ENCODE assay signal across 17 mouse cellular contexts in genomic region chr13:114227046-114227445, GRCm38 (mm10).
"Had no signal": no experiment of that assay in that cellular context is flagged by ENCODE, and none has a peak within 500 bp of the region (broad histone marks: within the 10 kb centered on the region; RNA-seq: fewer than 3 reads in every experiment).

No protein-coding gene starts in this region.

- H3K36me3 ChIP-seq: neural tube, embryonic 12.5 days; neural tube, embryonic 13.5 days; neural tube, embryonic 15.5 days; stomach, embryonic 15.5 days had no signal

- H3K4me1 ChIP-seq: neural tube, embryonic 12.5 days; neural tube, embryonic 13.5 days; neural tube, embryonic 15.5 days; stomach, embryonic 15.5 days had no signal

- H3K9me3 ChIP-seq: neural tube, embryonic 12.5 days; neural tube, embryonic 13.5 days; neural tube, embryonic 15.5 days; stomach, embryonic 15.5 days had no signal

- H3K9ac ChIP-seq: neural tube, embryonic 12.5 days; neural tube, embryonic 13.5 days; neural tube, embryonic 15.5 days; stomach, embryonic 15.5 days had no signal

- H3K4me2 ChIP-seq: neural tube, embryonic 12.5 days; neural tube, embryonic 13.5 days; neural tube, embryonic 15.5 days; stomach, embryonic 15.5 days had no signal

- H3K4me3 ChIP-seq: neural tube, embryonic 12.5 days; neural tube, embryonic 13.5 days; neural tube, embryonic 15.5 days; stomach, embryonic 15.5 days had no signal

- H3K27me3 ChIP-seq: neural tube, embryonic 12.5 days; neural tube, embryonic 13.5 days; neural tube, embryonic 15.5 days; stomach, embryonic 15.5 days had no signal

- H3K27ac ChIP-seq: neural tube, embryonic 12.5 days; neural tube, embryonic 13.5 days; neural tube, embryonic 15.5 days; stomach, embryonic 15.5 days; stomach, postnatal 0 days had no signal

- DNase-seq: retina, postnatal 1 day; right cerebral cortex, adult 18-20 months; right cerebral cortex, postnatal 14 days; right cerebral cortex, postnatal 25 days; right cerebral cortex, postnatal 4 days; spleen, adult 18-20 months; thymus, adult 18-20 months; thymus, adult 2 months; thymus, postnatal 14 days; thymus, postnatal 25 days; thymus, postnatal 36 days; thymus, postnatal 4 days had no signal
